Mouse (Mus musculus): ENCODE data around the gene Dbnl.
A peak's percentile ranks its signal among the peaks of the same experiment; 100 is the strongest.

DNA sequence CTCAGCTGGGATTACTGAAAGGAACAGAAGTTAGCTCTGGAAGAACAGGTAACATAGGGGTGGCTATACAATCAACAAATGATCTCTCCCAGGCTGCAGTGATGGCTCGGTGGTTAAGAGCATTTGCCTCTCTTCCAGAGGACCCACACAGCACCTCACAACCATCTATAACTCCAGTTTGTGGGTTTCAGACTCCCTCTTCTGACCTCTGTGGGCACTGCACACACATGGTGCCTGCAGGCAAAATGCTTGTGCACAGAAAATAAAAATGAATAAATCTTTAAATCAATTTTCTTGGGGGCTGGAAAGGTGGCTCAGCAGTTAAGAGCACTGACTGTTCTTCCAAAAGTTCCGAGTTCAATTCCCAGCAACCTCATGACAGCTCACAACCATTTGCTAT lies 9.8 kb upstream of the Dbnl start:
- TF ChIP-seq POLR2A (IDR thresholded peaks at IDR 0.05; ENCODE audit: borderline replicate concordance, low read depth, low read length) (no peak), CTCF (IDR thresholded peaks at IDR 0.05; ENCODE audit: low read depth, low read length) (peak; percentile 36; the same call in 1 of the 2 replicates)

All from bone marrow macrophage, adult 2 months (primary cell).